Mouse (Mus musculus) midbrain, embryonic 16.5 days (tissue): Measurements from ENCODE around the gene Itgb7. TPM values are rescaled to one million over a fixed set of nuclear protein-coding genes. Genes with fewer than 3 reads are reported as not detected.

ENCODE experiments used
- ATAC-seq: fragments of 200-750 bp; cut with Nextera tagmentation; 2 replicates; pipeline ENCODE4 v1.8.0; 2017; ENCODE audit warnings: moderate TSS enrichment
- H3K27ac ChIP-seq: fragments of 300-500 bp; sonication (generic); 2 replicates; pipeline ENCODE4 v1.5.1; 2014; ENCODE audit warnings: mild to moderate bottlenecking, low read length, mixed read lengths
- H3K27me3 ChIP-seq: fragments of 300-500 bp; sonication (generic); 2 replicates; pipeline ENCODE4 v1.6.1; 2014; ENCODE audit warnings: low read depth, low read length, mixed read lengths; ENCODE audit not compliant: control insufficient read depth, insufficient read depth
- H3K36me3 ChIP-seq: fragments of 300-500 bp; sonication (generic); 2 replicates; pipeline ENCODE4 v1.6.1; 2014; ENCODE audit warnings: mild to moderate bottlenecking, low read length, moderate library complexity, mixed read lengths; ENCODE audit not compliant: control insufficient read depth, insufficient read depth
- H3K4me1 ChIP-seq: fragments of 300-500 bp; sonication (generic); 2 replicates; pipeline ENCODE4 v1.6.1; 2014; ENCODE audit warnings: mild to moderate bottlenecking, low read length, mixed read lengths; ENCODE audit not compliant: control insufficient read depth, insufficient read depth
- H3K4me2 ChIP-seq: fragments of 300-500 bp; sonication (generic); 2 replicates; pipeline ENCODE4 v1.6.1; 2014; ENCODE audit warnings: mild to moderate bottlenecking, low read length, mixed read lengths
- H3K4me3 ChIP-seq: fragments of 300-500 bp; sonication (generic); 2 replicates; pipeline ENCODE4 v1.5.1; 2014; ENCODE audit warnings: low read depth, mild to moderate bottlenecking, low read length, moderate library complexity, mixed read lengths
- H3K9ac ChIP-seq: fragments of 300-500 bp; sonication (generic); 2 replicates; pipeline ENCODE4 v1.6.1; 2014; ENCODE audit warnings: low read depth, low read length, mixed read lengths
- H3K9me3 ChIP-seq: fragments of 300-500 bp; sonication (generic); replicated peaks from 2 replicates; pipeline ENCODE4 v1.6.1; 2014; ENCODE audit warnings: mild to moderate bottlenecking, low read length, mixed read lengths; ENCODE audit not compliant: control insufficient read depth, poor library complexity, severe bottlenecking
- WGBS: fragments of 180-500 bp; shearing (Covaris S2); extraction: QIAGEN DNeasy Blood & Tissue Kit; methylation state at CpG from one replicate; pipeline ENCODE4 v1.1.7; 2014; 5-methylcytosine and 5-hydroxymethylcytosine counted together
- polyA plus RNA-seq: library from polyadenylated mRNA; unstranded; fragments of >200 nt; fragmentation: Nextera tagmentation; extraction: Ambion mirVana; gene quantifications from 2 replicates; pipeline ENCODE4 v1.2.1, GENCODE M21; 2015

The Itgb7 gene
- polyA plus RNA-seq, 1 experiment from 2014 or later: 0.43 TPM

DNA sequence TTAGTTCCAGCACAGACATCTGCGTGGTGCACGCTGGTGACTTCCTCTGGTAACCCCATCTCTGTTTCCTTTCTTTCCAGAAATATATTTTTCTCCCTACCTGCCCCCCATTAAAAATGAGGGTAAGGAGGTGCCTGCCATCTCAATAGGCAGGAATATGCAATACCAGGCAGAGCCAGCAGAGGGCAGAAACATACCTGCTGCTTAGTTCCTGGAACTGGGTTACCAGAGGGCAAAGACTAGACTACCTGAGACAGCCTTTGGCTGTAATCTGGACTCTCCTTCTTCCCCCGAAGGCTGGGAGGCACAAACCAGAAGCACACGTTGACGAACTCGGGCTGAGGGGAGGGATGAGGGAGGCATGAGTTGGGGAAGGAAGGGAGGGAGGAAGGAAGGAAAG lies 53.5 kb downstream of the Itgb7 start:
- Histone ChIP-seq H3K36me3 (no peaks in the 10 kb centered on the region), H3K4me1 (no peaks in the 10 kb centered on the region), H3K4me3 (no peak overlapping the region), H3K27ac (no peak overlapping the region), H3K27me3 (no peaks in the 10 kb centered on the region), H3K4me2 (no peak overlapping the region), H3K9ac (no peak overlapping the region), H3K9me3 (no peaks in the 10 kb centered on the region)
- 14% methylated on average over 6 of the region's 6 CpGs for WGBS
- no peak for ATAC-seq

DNA sequence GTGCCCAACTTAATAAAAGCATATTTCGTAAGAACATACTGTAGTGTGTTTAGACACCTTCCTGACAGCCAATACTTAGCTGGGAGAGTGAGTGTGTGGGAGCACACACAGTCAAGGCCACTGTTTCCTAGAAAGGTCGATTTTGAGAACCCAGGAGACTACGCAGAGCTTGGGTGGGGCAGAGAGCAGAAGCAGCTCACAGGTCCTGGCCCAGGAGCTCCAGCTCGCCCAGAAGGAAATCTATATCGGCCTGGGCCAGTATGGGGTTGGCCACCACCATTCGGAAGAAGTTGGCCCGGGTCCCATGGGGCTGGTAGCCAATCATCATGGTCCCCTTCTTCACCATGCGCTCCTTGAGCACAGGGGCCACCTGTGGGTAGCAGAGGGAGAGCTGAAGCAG lies 54.3 kb downstream of the Itgb7 start:
- Histone ChIP-seq H3K36me3 (no peaks in the 10 kb centered on the region), H3K9me3 (no peaks in the 10 kb centered on the region), H3K27ac (no peak overlapping the region), H3K4me3 (no peak overlapping the region), H3K27me3 (no peaks in the 10 kb centered on the region), H3K4me2 (no peak overlapping the region), H3K4me1 (no peaks in the 10 kb centered on the region), H3K9ac (no peak overlapping the region)
- 85% methylated on average over 8 of the region's 8 CpGs for WGBS
- no peak for ATAC-seq

DNA sequence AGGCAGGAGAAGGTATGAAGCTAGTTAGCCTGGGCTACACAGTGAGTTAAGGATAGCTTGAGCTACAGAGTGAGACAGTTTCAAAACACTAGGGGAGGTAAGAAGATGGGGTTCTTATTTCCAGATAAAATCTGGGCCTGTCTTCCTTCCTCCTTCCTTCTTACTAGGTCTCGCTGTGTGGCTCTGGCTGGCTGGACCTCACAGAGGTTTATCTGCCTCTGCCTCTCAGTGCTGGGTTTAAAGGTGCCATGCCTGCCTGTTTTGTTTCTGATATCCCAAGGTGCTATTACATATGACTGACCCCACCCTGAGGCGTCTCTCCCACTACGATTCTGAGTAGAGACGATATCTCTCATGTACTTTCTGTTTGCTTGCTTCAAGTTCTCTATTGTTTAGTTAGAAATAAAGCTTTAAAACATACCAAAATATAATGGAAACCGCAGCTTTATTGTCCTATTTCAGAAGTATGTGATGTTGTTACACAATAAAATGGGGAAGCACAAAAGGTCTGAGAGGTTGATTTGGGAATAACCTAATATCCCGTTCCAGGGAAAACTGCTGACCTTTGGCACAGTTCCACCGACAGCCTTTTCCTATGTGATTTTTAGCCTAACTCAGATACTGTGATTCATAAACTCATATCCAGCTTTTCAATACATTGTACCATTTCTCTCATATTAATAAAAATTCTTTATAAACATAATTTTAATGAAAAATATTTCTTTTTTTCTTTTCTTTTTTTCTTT lies 55.0 kb downstream of the Itgb7 start:
- Histone ChIP-seq H3K4me3 (no peak overlapping the region), H3K27me3 (no peaks in the 10 kb centered on the region), H3K4me1 (no peaks in the 10 kb centered on the region), H3K36me3 (no peaks in the 10 kb centered on the region), H3K4me2 (no peak overlapping the region), H3K9me3 (no peaks in the 10 kb centered on the region), H3K9ac (no peak overlapping the region), H3K27ac (no peak overlapping the region)
- no peak for ATAC-seq
- WGBS: 91% methylated on average over 7 of the region's 7 CpGs

DNA sequence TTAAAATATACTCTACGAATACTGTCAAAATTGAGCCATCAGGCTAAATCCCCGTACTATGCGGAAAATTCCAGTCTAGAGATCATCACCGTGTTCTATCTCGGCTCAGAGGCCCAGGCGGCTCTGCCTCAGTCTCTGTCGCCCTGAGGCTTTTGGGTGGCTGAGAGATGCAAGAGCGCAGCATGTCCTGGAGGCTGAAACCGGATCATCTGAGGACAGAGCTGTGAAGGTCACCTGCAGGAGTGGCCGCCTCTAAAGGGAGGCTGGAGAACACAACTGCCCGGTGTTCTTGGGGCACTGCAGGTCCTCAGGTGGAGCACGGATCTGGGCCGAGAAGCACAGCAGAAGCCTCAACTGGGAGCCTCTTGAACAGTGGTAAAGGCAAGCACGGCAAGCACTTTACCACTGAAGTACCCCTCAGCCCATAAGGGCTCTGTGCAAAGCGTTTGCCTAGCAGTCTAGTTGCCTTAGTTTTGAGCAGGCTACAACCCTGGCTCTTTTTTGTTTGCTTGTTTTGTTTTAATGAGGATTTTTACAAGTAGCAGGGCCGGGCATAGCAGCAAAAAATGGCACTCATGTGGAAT lies 55.9 kb downstream of the Itgb7 start:
- WGBS: 90% methylated on average over 16 of the region's 16 CpGs
- H3K4me3 ChIP-seq: no peak overlapping the region
- no peak overlapping the region for H3K27ac ChIP-seq
- no peak overlapping the region for H3K9ac ChIP-seq
- H3K27me3 ChIP-seq: no peaks in the 10 kb centered on the region
- no peaks in the 10 kb centered on the region for H3K36me3 ChIP-seq
- H3K9me3 ChIP-seq: no peaks in the 10 kb centered on the region
- ATAC-seq: no peak
- H3K4me2 ChIP-seq: no peak overlapping the region
- H3K4me1 ChIP-seq: no peaks in the 10 kb centered on the region

DNA sequence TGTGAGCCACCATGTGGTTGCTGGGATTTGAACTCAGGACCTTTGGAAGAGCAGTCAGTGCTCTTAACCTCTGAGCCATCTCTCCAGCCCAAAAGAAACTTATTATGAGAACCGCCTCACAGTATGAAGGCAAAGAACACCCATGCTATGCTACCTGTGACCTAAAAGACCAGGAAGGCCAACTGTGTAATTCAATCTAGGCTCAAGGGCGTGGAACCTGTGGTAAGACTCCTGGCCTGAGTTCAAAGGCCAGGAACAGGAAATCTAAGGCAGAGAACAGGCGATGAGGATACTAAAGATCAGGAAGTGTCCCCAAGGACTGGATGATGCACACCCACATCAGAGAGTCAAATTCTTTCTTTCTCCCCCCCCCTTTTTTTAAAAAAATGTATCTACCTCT lies 58.2 kb downstream of the Itgb7 start:
- no peak for ATAC-seq
- H3K9ac ChIP-seq: no peak overlapping the region
- WGBS: 92% methylated on average over 3 of the region's 3 CpGs
- H3K9me3 ChIP-seq: no peaks in the 10 kb centered on the region
- no peak overlapping the region for H3K4me3 ChIP-seq
- no peak overlapping the region for H3K4me2 ChIP-seq
- H3K27me3 ChIP-seq: no peaks in the 10 kb centered on the region
- H3K27ac ChIP-seq: no peak overlapping the region
- no peaks in the 10 kb centered on the region for H3K36me3 ChIP-seq
- no peaks in the 10 kb centered on the region for H3K4me1 ChIP-seq

DNA sequence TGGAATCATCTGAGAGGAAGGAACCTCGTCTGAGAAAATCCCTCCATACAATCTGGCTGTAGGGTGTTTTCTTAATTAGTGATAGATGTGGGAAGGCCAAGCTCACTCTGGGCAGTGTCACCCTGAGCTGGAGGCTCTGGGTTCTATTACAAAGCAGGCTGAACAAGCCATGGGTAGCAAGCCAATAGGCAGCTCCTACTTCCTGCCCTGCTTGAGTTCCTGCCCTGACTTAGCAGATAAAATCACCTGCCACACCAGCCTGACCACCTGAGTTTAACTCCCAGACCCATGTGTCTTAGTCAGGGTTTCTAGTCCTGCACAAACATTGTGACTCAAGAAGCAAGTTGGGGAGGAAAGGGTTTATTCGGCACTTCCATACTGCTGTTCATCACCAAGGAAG lies 62.7 kb downstream of the Itgb7 start:
- 71% methylated on average over 2 of the region's 2 CpGs for WGBS
- no peaks in the 10 kb centered on the region for H3K4me1 ChIP-seq
- H3K36me3 ChIP-seq: no peaks in the 10 kb centered on the region
- no peak for ATAC-seq
- H3K27me3 ChIP-seq: no peaks in the 10 kb centered on the region
- no peak overlapping the region for H3K4me2 ChIP-seq
- no peak overlapping the region for H3K9ac ChIP-seq
- no peak overlapping the region for H3K27ac ChIP-seq
- no peaks in the 10 kb centered on the region for H3K9me3 ChIP-seq
- H3K4me3 ChIP-seq: no peak overlapping the region

DNA sequence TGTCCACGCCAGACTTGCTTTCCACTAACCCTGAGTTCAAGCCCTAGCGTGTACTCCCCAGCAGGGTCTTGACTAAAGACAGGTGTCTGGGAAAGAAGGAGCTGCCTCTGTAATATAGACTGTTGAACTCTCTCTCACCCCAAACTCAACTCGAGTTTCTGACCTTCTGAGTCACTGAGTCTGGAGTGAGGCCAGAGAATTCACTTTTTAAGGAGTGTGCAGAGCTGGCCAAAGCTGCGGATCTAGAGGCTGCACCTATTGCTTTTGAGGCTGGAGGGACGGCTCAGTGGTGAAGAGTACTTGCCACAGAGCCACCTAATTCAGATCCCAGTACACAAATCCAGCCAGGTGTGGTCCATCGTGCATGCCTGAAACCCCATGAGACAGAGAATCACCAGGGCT lies 64.1 kb downstream of the Itgb7 start:
- 73% methylated on average over 6 of the region's 6 CpGs for WGBS
- Histone ChIP-seq H3K36me3 (no peaks in the 10 kb centered on the region), H3K27ac (no peak overlapping the region), H3K4me1 (no peaks in the 10 kb centered on the region), H3K9me3 (no peaks in the 10 kb centered on the region), H3K27me3 (no peaks in the 10 kb centered on the region), H3K4me2 (no peak overlapping the region), H3K9ac (no peak overlapping the region), H3K4me3 (no peak overlapping the region)
- no peak for ATAC-seq

Other genes with a start within 250 kb of the Itgb7 start
- 2.2 TPM in 2 replicates for gene Krt8, start 227.5 kb downstream of the Itgb7 start, polyA plus RNA-seq
- gene Krt18, start 203.8 kb downstream of the Itgb7 start, polyA plus RNA-seq: 3.8 and 5.1 TPM in 2 replicates
- gene Eif4b, start 158.2 kb downstream of the Itgb7 start, polyA plus RNA-seq: 87.3 and 90.0 TPM in 2 replicates
- gene Tns2, start 131.5 kb downstream of the Itgb7 start, polyA plus RNA-seq: 7.4 and 9.4 TPM in 2 replicates
- gene Spryd3, start 95.7 kb downstream of the Itgb7 start, polyA plus RNA-seq: 81.1 and 95.9 TPM in 2 replicates
- 2.5 and 3.1 TPM in 2 replicates for gene Igfbp6, start 87.6 kb downstream of the Itgb7 start, polyA plus RNA-seq
- gene Soat2, start 81.4 kb downstream of the Itgb7 start, polyA plus RNA-seq: 0.21 TPM in 1 of 2 replicates, not detected in the other
- 54.0 and 59.2 TPM in 2 replicates for gene Zfp740, start 28.7 kb downstream of the Itgb7 start, polyA plus RNA-seq
- gene Csad, start 27.2 kb downstream of the Itgb7 start, polyA plus RNA-seq: 33.1 and 33.2 TPM in 2 replicates
- 4.1 and 6.0 TPM in 2 replicates for gene Rarg, start 25.6 kb upstream of the Itgb7 start, polyA plus RNA-seq
- not detected in 2 replicates for gene Gm9918, start 38.6 kb upstream of the Itgb7 start, polyA plus RNA-seq
- gene Mfsd5, start 47.5 kb upstream of the Itgb7 start, polyA plus RNA-seq: 58.7 and 59.8 TPM in 2 replicates
- 4.0 and 4.7 TPM in 2 replicates for gene Espl1, start 64.3 kb upstream of the Itgb7 start, polyA plus RNA-seq
- gene Pfdn5, start 94.2 kb upstream of the Itgb7 start, polyA plus RNA-seq: 479 TPM in 2 replicates
- gene Myg1, start 99.8 kb upstream of the Itgb7 start, polyA plus RNA-seq: 89.1 and 91.2 TPM in 2 replicates
- 30.2 and 31.1 TPM in 2 replicates for gene Aaas, start 118.8 kb upstream of the Itgb7 start, polyA plus RNA-seq
- 0.40 and 0.55 TPM in 2 replicates for gene Sp7, start 135.2 kb upstream of the Itgb7 start, polyA plus RNA-seq
- 3.1 and 3.5 TPM in 2 replicates for gene Sp1, start 174.2 kb upstream of the Itgb7 start, polyA plus RNA-seq
- gene Amhr2, start 213.4 kb upstream of the Itgb7 start, polyA plus RNA-seq: 0.15 and 0.26 TPM in 2 replicates
- gene Prr13, start 227.1 kb upstream of the Itgb7 start, polyA plus RNA-seq: 106 and 109 TPM in 2 replicates
- 105 and 121 TPM in 2 replicates for gene Pcbp2, start 238.6 kb upstream of the Itgb7 start, polyA plus RNA-seq